Mouse (Mus musculus) MEL (cell line): ENCODE results near the gene Smg6.

Experiments
- CTCF ChIP-seq, 3 experiments: IDR thresholded peaks in 2 of 3; conservative IDR thresholded peaks in 1 of 3; 2 replicates each; pipeline ENCODE4 v1.5.1; 2011 to 2012; ENCODE audit warnings: low read length in 3 of 3, low read depth in 2 of 3, mild to moderate bottlenecking in 2 of 3, improper control_type of control experiment in 1 of 3, inconsistent platforms in 1 of 3, mixed read lengths in 1 of 3, moderate library complexity in 1 of 3; ENCODE audit not compliant: control insufficient read depth in 1 of 3, insufficient read depth in 1 of 3, poor library complexity in 1 of 3, severe bottlenecking in 1 of 3
- E2F4 ChIP-seq: IDR thresholded peaks from 2 replicates; pipeline ENCODE4 v1.6.1; 2011; ENCODE audit warnings: low read depth, low read length, improper control_type of control experiment, borderline replicate concordance
- EP300 ChIP-seq, 2 experiments: IDR thresholded peaks; 2 replicates each; pipeline ENCODE4 v1.6.1; 2011; ENCODE audit warnings: improper control_type of control experiment in 2 of 2, low read length in 2 of 2, low read depth in 1 of 2, mild to moderate bottlenecking in 1 of 2
- ETS1 ChIP-seq: IDR thresholded peaks from 2 replicates; pipeline ENCODE4 v1.6.1; 2012; ENCODE audit warnings: low read depth, mild to moderate bottlenecking, inconsistent platforms, low read length, improper control_type of control experiment, moderate library complexity
- GABPA ChIP-seq: IDR thresholded peaks from 2 replicates; pipeline ENCODE4 v1.6.1; 2012; ENCODE audit warnings: low read depth, mild to moderate bottlenecking, inconsistent platforms, low read length, improper control_type of control experiment, moderate library complexity
- HCFC1 ChIP-seq: IDR thresholded peaks from 2 replicates; pipeline ENCODE4 v1.6.1; 2012; ENCODE audit warnings: low read depth, mild to moderate bottlenecking, inconsistent platforms, low read length, improper control_type of control experiment, moderate library complexity
- MAZ ChIP-seq: IDR thresholded peaks from 2 replicates; pipeline ENCODE4 v1.6.1; 2012; ENCODE audit warnings: low read depth, mild to moderate bottlenecking, inconsistent platforms, low read length, improper control_type of control experiment
- MEF2A ChIP-seq: IDR thresholded peaks from 2 replicates; pipeline ENCODE4 v1.6.1; 2014; ENCODE audit warnings: low read depth, mild to moderate bottlenecking, inconsistent platforms, low read length, improper control_type of control experiment; ENCODE audit not compliant: poor library complexity, insufficient replicate concordance, severe bottlenecking; ENCODE audit errors: extremely low read depth
- MYB ChIP-seq: IDR thresholded peaks from 2 replicates; pipeline ENCODE4 v1.6.1; 2011; ENCODE audit warnings: mild to moderate bottlenecking, low read depth, low read length, improper control_type of control experiment
- NELFE ChIP-seq: IDR thresholded peaks from 2 replicates; pipeline ENCODE4 v1.6.1; 2011; ENCODE audit warnings: low read depth, low read length, improper control_type of control experiment
- POLR2A ChIP-seq, 2 experiments: IDR thresholded peaks; 2 replicates each; pipeline ENCODE4 v1.6.1; 2011 to 2012; ENCODE audit warnings: low read length in 2 of 2, mild to moderate bottlenecking in 2 of 2, control low read depth in 1 of 2, improper control_type of control experiment in 1 of 2, low read depth in 1 of 2, moderate library complexity in 1 of 2; ENCODE audit not compliant: control insufficient read depth in 1 of 2, insufficient read depth in 1 of 2, poor library complexity in 1 of 2
- TAL1 ChIP-seq: IDR thresholded peaks from 2 replicates; pipeline ENCODE4 v1.6.1; 2012; ENCODE audit warnings: mild to moderate bottlenecking, inconsistent platforms, low read length, moderate library complexity, mixed read lengths
- ZMIZ1 ChIP-seq: IDR thresholded peaks from 2 replicates; pipeline ENCODE4 v1.6.1; 2012; ENCODE audit warnings: low read depth, mild to moderate bottlenecking, inconsistent platforms, low read length, improper control_type of control experiment, moderate library complexity

GRCm38 (mm10) chr11:75119298-75119697 is 193.7 kb downstream of the Smg6 start:
- TF ChIP-seq CTCF (IDR thresholded peaks at IDR 0.05 in 2 of 3, conservative IDR thresholded peaks at IDR 0.05 in 1 of 3; ENCODE audit: control insufficient read depth in 1 of 3, insufficient read depth in 1 of 3, low read depth in 2 of 3, low read length in 3 of 3, poor library complexity in 1 of 3, severe bottlenecking in 1 of 3) (no peak), GABPA (no peak), HCFC1 (no peak), POLR2A (IDR thresholded peaks at IDR 0.05; ENCODE audit: control insufficient read depth in 1 of 2, insufficient read depth in 1 of 2, low read depth in 1 of 2, low read length in 2 of 2, poor library complexity in 1 of 2) (no peak), EP300 (IDR thresholded peaks at IDR 0.05; ENCODE audit: low read depth in 1 of 2, low read length in 2 of 2) (no peak), TAL1 (no peak), MYB (no peak), MAZ (no peak), NELFE (no peak), MEF2A (no peak), ETS1 (no peak), E2F4 (no peak), ZMIZ1 (no peak)
